Mouse (Mus musculus) liver, embryonic 12.5 days (tissue): ENCODE data around the gene Klhdc7a. TPM values are rescaled to one million over a fixed set of nuclear protein-coding genes. Genes with fewer than 3 reads are reported as not detected.
A peak's percentile ranks its signal among the peaks of the same experiment; 100 is the strongest.

Experiments used
- ATAC-seq: fragments of 200-750 bp; cut with Nextera tagmentation; 2 replicates; pipeline ENCODE4 v1.8.0; 2017; ENCODE audit warnings: moderate number of reproducible peaks, mild to moderate bottlenecking, moderate library complexity
- H3K27ac ChIP-seq: fragments of 300-500 bp; sonication (generic); 2 replicates; pipeline ENCODE4 v1.5.1; 2016; ENCODE audit warnings: mild to moderate bottlenecking
- H3K27me3 ChIP-seq: fragments of 300-500 bp; sonication (generic); replicated peaks from 2 replicates; pipeline ENCODE4 v1.6.1; 2016; ENCODE audit warnings: mild to moderate bottlenecking, moderate library complexity
- H3K36me3 ChIP-seq: fragments of 300-500 bp; sonication (generic); 2 replicates; pipeline ENCODE4 v1.6.1; 2016; ENCODE audit warnings: mild to moderate bottlenecking, moderate library complexity
- H3K4me1 ChIP-seq: fragments of 300-500 bp; sonication (generic); 2 replicates; pipeline ENCODE4 v1.6.1; 2016
- H3K4me2 ChIP-seq: fragments of 300-500 bp; sonication (generic); 2 replicates; pipeline ENCODE4 v1.6.1; 2016; ENCODE audit warnings: mild to moderate bottlenecking, moderate library complexity
- H3K4me3 ChIP-seq: fragments of 300-500 bp; sonication (generic); 2 replicates; pipeline ENCODE4 v1.5.1; 2016; ENCODE audit warnings: mild to moderate bottlenecking, moderate library complexity
- H3K9ac ChIP-seq: fragments of 300-500 bp; sonication (generic); 2 replicates; pipeline ENCODE4 v1.6.1; 2016; ENCODE audit warnings: mild to moderate bottlenecking, moderate library complexity
- H3K9me3 ChIP-seq: fragments of 300-500 bp; sonication (generic); replicated peaks from 2 replicates; pipeline ENCODE4 v1.6.1; 2016; ENCODE audit warnings: mild to moderate bottlenecking, moderate library complexity
- WGBS: fragments of 180-500 bp; shearing (Covaris S2); methylation state at CpG from one replicate; pipeline ENCODE4 v1.1.7; 2016; ENCODE audit not compliant: insufficient replicate concordance; 5-methylcytosine and 5-hydroxymethylcytosine counted together
- microRNA counts: library from miRNA; unstranded; fragments of <30 nt; microRNA quantifications from one replicate; lab custom pipeline; 2017
- microRNA-seq: library from miRNA; unstranded; fragments of <30 nt; microRNA quantifications from one replicate; pipeline ENCODE4, GENCODE M21; 2017
- polyA plus RNA-seq: library from polyadenylated mRNA; unstranded; fragments of >200 nt; fragmentation: Nextera tagmentation; extraction: Ambion mirVana; gene quantifications from 2 replicates; pipeline ENCODE4 v1.2.1, GENCODE M21; 2016

Klhdc7a gene
- polyA plus RNA-seq, 1 experiment from 2014 or later: 0.06 TPM

GRCm38 (mm10) chr4:139926161-139926561 lies 41.7 kb downstream of the Klhdc7a start:
- Histone ChIP-seq H3K9me3 (no peaks in the 10 kb centered on the region), H3K27ac (no peak overlapping the region), H3K4me2 (no peak overlapping the region), H3K27me3 (peaks cover 49% of the 10 kb centered on the region), H3K36me3 (no peaks in the 10 kb centered on the region), H3K9ac (no peak overlapping the region), H3K4me3 (no peak overlapping the region), H3K4me1 (0 out of 2 replicates have a peak, but pooled peaks cover 4% of the 10 kb centered on the region)
- ATAC-seq: no peak
- 9% methylated on average over 11 of the region's 11 CpGs for WGBS

- WGBS: 16% methylated on average over 34 of the region's 34 CpGs
- no peaks in the 10 kb centered on the region for H3K36me3 ChIP-seq
- H3K9ac ChIP-seq: no peak overlapping the region
- peak overlapping the region; percentile 22; the same call in 1 of the 2 replicates for H3K4me2 ChIP-seq
- H3K27me3 ChIP-seq: peaks cover 44% of the 10 kb centered on the region
- ATAC-seq: no peak
- H3K9me3 ChIP-seq: no peaks in the 10 kb centered on the region
- 0 out of 2 replicates have a peak, but pooled peaks cover 4% of the 10 kb centered on the region for H3K4me1 ChIP-seq
- H3K27ac ChIP-seq: no peak overlapping the region
- no peak overlapping the region for H3K4me3 ChIP-seq
Measured at GRCm38 (mm10) chr4:139925275-139926160, 42.3 kb downstream of the Klhdc7a start.

GRCm38 (mm10) chr4:139916731-139917130 lies 51.1 kb downstream of the Klhdc7a start:
- Histone ChIP-seq H3K27me3 (no peaks in the 10 kb centered on the region), H3K9me3 (no peaks in the 10 kb centered on the region), H3K27ac (no peak overlapping the region), H3K4me1 (no peaks in the 10 kb centered on the region), H3K9ac (no peak overlapping the region), H3K4me3 (no peak overlapping the region), H3K4me2 (no peak overlapping the region), H3K36me3 (no peaks in the 10 kb centered on the region)
- 55% methylated on average over 7 of the region's 7 CpGs for WGBS
- no peak for ATAC-seq

MicroRNAs within 50 kb of the gene (microRNA counts, 519-probe panel; counts per million panel counts)
- 582 counts per million, percentile 70 among the panel's probes with 10 or more counts for microRNA mmu-miR-2139 (lab: Ali Mortazavi, UCI)

Small RNA genes within 50 kb of the gene (microRNA-seq; reads per million reads assigned to microRNA genes)
- not detected for gene Mir2139

Other genes starting within 250 kb of the Klhdc7a start
- 0.07 TPM in 1 of 2 replicates, not detected in the other for gene Pax7, start 134.5 kb downstream of the Klhdc7a start, polyA plus RNA-seq